Mouse (Mus musculus) brown adipose tissue, adult 24 weeks (tissue): Measurements from ENCODE around the gene Gm10260. TPM values are rescaled to one million over a fixed set of nuclear protein-coding genes. Genes with fewer than 3 reads are reported as not detected.

Experiments
- H3K27ac ChIP-seq: fragments of 200-500 bp; replicated peaks from 2 replicates; pipeline ENCODE4 v1.5.1; 2012; ENCODE audit warnings: low read depth, mild to moderate bottlenecking, low read length
- H3K4me1 ChIP-seq: fragments of 200-500 bp; 2 replicates; pipeline ENCODE4 v1.6.1; 2012; ENCODE audit warnings: low read length, mixed read lengths; ENCODE audit not compliant: control insufficient read depth, insufficient read depth, insufficient read length
- H3K4me3 ChIP-seq: fragments of 200-500 bp; 2 replicates; pipeline ENCODE4 v1.5.1; 2012; ENCODE audit warnings: low read depth, mild to moderate bottlenecking, low read length, moderate library complexity; ENCODE audit not compliant: insufficient read depth
- polyA plus RNA-seq: library from polyadenylated mRNA; stranded (reverse); fragments of >200 nt; gene quantifications from 2 replicates; pipeline ENCODE4 v1.2.4, GENCODE M21; 2012; ENCODE audit not compliant: missing spikeins, insufficient read depth, insufficient read length

Gene Gm10260
- polyA plus RNA-seq, 1 experiment = not detected

DNA sequence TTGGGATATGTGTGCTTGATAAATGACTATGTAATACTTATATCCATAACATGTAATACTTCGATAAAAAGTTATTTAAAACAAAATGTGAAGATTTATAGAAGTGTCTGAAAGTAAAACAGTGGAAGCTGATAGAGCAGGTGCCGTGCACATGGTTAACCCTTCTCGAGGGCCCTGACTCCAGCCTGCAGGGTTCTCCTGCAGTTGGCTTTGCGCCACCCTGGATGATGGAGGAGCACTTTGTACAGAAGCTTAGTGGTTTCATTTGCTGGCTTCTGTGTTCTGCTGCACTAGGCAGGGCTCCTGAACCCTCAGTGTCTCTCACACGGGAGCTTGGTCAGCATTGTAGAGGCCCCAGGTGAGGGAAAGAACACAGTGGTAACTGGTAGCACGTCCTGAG is 4.3 kb downstream of the Gm10260 start:
- no peaks in the 10 kb centered on the region for H3K4me1 ChIP-seq

DNA sequence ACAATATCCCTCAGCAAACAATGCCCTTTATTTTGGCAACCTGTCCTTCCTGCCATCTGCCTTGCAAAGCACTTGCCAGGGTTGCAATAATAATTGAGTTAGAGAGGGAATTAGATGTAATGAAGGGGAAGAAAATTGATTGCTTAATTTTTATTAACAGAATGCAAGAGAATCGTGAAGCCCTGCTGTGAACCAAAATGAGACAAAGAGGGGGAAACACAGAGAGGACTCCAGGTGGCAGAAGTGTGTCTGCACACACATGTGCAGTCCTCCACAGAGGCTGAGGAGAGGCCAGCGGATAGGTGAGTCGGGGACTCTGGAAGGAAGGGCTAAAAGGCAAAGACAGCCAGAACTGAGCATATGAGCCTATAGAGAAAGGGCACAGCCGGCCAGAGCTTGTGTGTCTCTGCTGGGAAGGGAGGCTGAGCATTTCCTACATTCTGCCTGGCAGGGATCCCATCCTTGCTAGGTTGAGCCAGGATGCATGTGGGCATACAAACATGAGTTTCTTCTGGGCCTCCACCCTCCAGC is 9.5 kb downstream of the Gm10260 start:
- no peak overlapping the region for H3K4me3 ChIP-seq
- peaks cover 3% of the 10 kb centered on the region; the same call in 1 of the 2 replicates for H3K4me1 ChIP-seq
- no peak overlapping the region for H3K27ac ChIP-seq

More for the DNA sequence above, 4.3 kb downstream of the Gm10260 start:
- H3K27ac ChIP-seq = no peak overlapping the region
- H3K4me3 ChIP-seq = no peak overlapping the region

DNA sequence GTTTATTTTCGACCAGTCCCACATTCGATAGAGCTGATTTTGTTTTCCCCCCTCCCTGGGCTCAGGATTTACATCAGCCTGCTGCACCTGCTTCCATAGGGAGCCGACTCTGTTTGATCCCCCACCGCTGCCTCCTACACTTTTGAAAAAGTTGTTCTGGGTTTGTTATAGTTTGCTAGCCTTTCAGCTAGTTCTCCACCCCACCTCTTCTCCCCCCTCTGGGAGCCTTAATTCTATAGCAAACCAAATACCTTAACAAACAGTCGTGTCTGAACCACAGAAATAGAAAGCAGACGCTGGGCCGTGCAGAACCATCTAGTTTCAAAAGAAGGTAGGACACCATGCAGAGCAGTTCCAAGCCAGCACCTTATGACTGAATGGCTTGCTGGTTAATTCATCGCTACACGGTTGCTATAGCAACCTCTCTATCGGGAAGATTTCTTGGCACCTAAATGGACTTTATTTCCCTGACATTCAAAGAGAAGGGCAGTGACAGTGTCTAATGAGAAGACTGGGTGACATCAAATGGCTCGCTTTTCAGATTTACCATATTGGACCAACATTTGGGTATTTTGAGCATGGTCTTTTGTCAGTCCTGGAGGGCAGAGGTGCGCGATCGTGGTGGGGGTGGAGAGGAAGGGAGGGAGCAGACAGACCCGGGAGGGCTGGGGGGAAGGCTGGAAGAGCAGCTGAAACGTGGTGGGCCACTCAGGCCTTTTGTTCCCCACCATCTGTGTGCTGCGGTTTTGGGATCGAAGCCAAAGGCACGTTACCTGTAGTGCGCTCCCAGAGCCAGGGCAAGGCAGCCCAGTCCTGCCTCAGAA is 13.2 kb downstream of the Gm10260 start:
- Histone ChIP-seq H3K4me1 (peaks cover 3% of the 10 kb centered on the region; the same call in 1 of the 2 replicates), H3K27ac (no peak overlapping the region)

DNA sequence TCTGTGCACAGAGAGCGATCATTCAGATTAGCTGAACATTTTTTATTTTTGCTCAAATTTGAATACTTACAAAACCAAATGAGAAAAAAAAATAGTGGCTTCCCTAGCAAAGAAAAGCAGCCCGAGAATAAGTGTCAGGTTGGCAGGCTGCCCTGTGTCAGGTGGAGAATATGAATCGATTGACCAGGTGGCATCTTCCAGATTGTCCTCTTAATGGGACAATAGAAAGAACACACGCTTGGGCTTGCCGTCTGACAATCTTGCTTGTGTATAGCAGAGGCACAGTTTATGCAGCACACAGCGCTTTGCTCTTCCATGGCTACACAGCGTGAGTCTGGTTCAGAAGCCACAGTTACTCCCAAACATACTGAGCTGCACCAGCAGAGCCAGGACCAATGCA is 15.8 kb downstream of the Gm10260 start:
- Histone ChIP-seq H3K4me3 (no peak overlapping the region), H3K27ac (no peak overlapping the region), H3K4me1 (no peaks in the 10 kb centered on the region)

More for the DNA sequence above, 13.2 kb downstream of the Gm10260 start:
- no peak overlapping the region for H3K4me3 ChIP-seq

DNA sequence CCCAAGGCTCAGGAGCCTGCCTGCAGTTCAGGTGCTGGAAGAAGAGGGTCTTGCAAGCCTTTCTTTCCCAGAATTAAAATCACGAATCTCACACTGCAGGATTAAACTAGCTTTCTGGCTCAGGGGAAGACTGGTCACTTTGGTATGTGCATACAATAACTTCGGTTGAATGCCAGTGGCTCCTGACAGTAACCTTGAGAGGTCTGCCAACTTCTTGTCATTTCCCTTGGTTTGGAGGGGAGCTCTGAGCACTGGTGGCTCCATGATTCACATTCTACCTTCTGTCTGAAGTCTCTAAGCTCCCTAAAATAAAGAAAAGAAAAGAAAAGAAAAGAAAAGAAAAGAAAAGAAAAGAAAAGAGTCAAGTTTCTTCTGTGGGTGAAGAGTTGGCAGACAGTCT is 16.4 kb downstream of the Gm10260 start:
- Histone ChIP-seq H3K4me3 (no peak overlapping the region), H3K4me1 (no peaks in the 10 kb centered on the region), H3K27ac (no peak overlapping the region)

DNA sequence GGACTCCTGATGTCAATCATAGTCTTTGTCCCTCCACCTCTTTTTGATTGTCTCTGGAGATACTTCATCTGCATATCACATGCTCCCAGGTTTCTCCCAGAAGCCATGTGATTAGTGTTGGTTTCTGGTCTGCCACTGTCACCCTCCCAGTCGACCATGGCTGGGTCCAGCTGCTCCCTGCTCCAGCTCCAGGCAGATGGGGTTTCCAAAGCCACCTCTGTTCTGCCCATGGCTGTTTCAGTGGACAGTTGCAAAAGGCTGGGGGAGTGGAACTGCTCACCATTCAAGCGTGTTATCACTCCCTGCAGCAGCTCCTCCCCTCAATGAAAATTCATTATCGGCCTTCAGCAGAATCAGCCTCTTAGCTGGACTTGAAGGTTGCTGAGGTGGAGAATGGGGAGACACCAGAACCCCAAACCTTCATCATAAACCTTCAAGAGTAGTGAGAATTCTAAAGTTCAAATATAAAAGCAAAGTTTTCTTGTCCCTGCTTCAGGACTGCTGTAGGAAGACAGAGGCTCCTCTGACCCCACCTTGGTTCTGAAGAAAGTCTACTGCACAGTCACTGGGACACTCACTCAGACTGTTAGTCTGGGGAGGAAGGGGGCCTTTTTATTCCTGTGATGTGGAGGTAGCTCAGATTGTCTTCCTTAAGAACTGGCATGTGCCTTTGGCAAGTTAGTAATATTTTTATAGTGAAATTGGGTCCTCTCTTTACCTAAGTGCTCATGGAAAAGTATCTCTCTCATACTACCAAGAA is 17.0 kb downstream of the Gm10260 start:
- Histone ChIP-seq H3K4me3 (no peak overlapping the region), H3K27ac (no peak overlapping the region), H3K4me1 (no peaks in the 10 kb centered on the region)

DNA sequence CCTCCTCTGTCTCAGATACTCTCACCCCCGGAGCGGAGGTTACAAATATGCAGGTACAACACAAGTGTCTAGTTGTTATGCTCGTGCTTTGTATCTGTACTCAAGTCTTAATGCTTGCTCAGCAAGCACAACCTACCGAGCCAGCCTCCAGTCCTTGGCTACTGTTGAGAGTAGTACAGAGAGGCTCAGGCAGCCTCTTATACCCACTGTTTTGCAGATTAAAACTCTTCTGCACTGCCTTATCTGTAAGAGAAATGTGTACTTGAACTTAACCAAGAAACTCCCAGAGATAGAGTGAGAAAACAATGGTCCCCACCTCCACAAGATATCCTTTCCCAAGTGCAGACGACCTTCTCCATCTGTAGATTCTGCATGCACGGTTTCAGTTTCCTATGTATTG is 24.5 kb downstream of the Gm10260 start:
- no peak overlapping the region for H3K4me3 ChIP-seq
- no peak overlapping the region for H3K27ac ChIP-seq
- no peaks in the 10 kb centered on the region for H3K4me1 ChIP-seq

DNA sequence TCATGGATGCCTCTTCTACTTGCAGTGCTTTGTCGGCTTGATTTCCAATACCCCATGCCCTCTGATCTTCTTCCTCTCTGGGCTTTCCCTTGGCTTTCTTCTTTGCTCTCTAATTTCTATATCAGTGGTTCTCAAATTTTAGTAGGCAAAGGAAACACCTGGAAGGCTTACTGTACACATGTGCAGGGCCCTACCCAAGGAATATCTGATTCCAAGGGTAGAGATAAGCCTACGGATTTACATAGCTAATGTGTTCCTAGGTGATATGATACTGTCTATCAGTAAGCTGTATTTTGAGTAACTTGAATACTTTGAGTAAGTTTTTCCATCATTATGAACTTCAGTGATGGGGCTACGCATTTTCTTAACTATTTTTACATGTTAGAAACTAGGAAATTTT is 25.7 kb downstream of the Gm10260 start:
- H3K4me3 ChIP-seq = no peak overlapping the region
- no peak overlapping the region for H3K27ac ChIP-seq
- no peaks in the 10 kb centered on the region for H3K4me1 ChIP-seq

DNA sequence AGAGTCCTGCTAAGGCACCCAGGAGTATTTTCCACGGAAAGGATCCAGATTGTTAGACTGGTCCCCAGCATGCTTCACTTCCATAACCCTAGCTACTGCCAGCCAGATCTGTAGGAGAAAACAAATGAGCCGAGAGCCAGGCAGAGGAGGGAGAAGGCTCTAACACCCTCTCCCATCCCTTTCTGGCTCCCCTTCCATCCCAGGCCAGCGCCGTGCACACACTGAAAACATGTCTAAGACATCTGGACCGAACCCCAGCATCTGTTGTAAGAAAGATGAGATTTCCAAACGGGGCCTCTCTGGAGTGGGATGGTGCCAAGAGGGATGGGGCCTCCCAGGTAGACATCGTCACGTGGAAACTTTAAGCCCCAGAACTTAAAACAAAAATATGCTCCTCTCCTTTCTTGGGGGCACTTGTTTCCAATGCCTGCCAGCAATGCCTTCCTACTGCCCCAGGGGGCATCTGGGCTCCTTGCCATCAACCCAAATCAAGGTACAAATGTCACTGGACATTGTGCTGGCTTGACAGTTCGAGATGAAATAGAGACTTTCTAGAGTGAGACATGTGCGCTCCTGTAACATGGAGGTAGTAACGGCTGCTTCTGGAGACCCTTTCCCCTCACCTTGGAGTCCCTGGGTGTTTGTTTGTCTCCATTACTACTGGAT is 35.1 kb downstream of the Gm10260 start:
- Histone ChIP-seq H3K4me1 (no peaks in the 10 kb centered on the region), H3K4me3 (no peak overlapping the region), H3K27ac (no peak overlapping the region)

DNA sequence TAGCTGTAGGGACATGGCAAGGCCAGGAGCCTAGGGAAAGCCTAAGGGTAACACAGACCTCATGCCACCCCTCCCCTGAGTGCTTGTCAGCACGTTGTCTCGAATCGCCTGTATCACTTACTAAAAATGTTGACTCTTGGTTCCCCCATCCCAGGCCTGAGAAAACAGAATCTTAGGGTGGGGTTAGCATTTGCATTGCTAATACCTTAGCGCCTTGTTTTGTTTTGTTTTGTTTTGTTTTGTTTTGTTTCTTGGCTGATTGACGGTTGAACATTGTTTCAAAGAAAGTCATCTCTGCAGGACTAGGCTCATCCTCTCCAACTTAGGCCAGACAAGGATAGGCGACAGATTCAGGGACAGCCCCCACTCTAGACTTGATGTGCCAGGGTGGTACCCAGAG is 35.9 kb downstream of the Gm10260 start:
- no peak overlapping the region for H3K27ac ChIP-seq
- no peaks in the 10 kb centered on the region for H3K4me1 ChIP-seq
- H3K4me3 ChIP-seq = no peak overlapping the region

DNA sequence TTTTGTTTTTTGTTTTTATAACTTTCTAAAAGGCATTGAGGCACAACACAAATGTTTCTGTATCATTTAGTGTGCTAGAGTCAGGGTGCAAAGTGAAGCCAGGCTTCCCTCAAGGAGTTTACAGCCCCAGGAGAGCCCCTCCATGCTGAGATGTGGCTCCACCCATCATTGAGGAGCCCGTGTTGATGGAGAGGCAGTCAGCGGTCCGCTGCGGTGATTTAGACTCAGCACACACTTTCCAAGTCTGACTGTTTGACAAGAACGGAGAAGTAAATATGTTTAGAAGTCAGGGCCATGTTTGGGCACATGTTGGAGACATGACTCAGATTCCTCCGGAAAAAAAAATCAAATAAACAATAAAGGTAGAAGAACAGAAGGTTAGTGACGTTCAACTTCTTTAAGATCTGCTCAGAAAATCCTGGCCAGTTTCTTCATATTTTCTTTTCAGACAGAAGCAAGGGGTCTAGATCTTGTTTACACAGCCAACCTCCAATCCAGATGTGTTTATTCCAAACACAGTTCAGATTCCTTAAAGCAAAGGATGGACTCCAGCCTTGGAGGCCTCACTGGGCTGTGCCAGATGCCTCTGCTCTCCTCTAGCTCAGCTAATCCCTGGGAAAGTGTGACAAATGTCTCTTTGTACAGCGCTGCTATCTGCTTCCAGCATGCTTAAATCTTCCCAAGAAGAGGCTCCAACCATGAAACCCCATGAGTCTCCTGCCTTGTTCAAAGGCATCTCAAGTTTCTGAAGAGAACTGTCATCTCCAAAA is 47.7 kb downstream of the Gm10260 start:
- Histone ChIP-seq H3K4me1 (no peaks in the 10 kb centered on the region; the same call in 1 of the 2 replicates), H3K4me3 (no peak overlapping the region), H3K27ac (no peak overlapping the region)

DNA sequence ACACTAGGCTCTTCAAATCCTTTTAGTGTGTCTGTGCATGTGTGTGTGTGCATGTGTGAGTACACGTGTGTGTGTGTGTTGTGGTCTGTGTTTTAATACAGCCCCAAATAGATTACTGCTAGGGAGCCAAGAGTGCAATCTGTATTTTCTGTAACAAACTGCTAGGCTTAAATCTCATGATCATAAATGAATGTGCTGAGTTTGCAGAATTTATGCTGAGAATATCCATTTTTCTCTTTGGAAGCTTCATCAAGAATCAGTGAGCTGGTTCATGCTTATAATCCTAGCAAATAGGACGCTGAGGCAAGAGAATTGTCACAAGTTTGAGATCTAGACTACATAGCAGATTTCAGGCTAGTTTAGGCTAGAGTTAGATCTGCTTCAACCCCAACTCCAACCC is 48.9 kb downstream of the Gm10260 start:
- H3K4me1 ChIP-seq = no peaks in the 10 kb centered on the region; the same call in 1 of the 2 replicates
- H3K27ac ChIP-seq = no peak overlapping the region
- no peak overlapping the region for H3K4me3 ChIP-seq
